Mouse (Mus musculus) spleen, adult 2 months (tissue): ENCODE results near the gene Obox7. TPM values are rescaled to one million over a fixed set of nuclear protein-coding genes. Genes with fewer than 3 reads are reported as not detected.
"Not testable (repeated sequence)": the region's sequence is repeated elsewhere in the genome, so short reads cannot be mapped to it uniquely, and the experiment has no call there.

Experiments used
- DNase-seq, 2 experiments: peaks; one replicate each; pipeline versions ENCODE4 v3.0.0 to v3.0.0-alpha.2; 2012 to 2021; ENCODE audit warnings: low spot score in 2 of 2, low read depth in 1 of 2
- H3K27ac ChIP-seq: fragments of 200-500 bp; 2 replicates; pipeline ENCODE4 v1.5.1; 2012; ENCODE audit warnings: low read length, inconsistent platforms; ENCODE audit not compliant: insufficient read depth
- H3K27me3 ChIP-seq: fragments of 200-500 bp; 2 replicates; pipeline ENCODE4 v1.6.1; 2012; ENCODE audit warnings: mild to moderate bottlenecking, moderate library complexity, low read length, inconsistent platforms; ENCODE audit not compliant: control insufficient read depth, insufficient read depth
- H3K36me3 ChIP-seq: fragments of 200-500 bp; 2 replicates; pipeline ENCODE4 v1.6.1; 2012; ENCODE audit warnings: mild to moderate bottlenecking, low read length, inconsistent platforms; ENCODE audit not compliant: control insufficient read depth, insufficient read depth
- H3K4me1 ChIP-seq: fragments of 200-500 bp; 2 replicates; pipeline ENCODE4 v1.6.1; 2011; ENCODE audit warnings: inconsistent platforms; ENCODE audit not compliant: control insufficient read depth, insufficient read depth, insufficient read length
- H3K4me3 ChIP-seq: fragments of 200-500 bp; 2 replicates; pipeline ENCODE4 v1.5.1; 2011; ENCODE audit warnings: mild to moderate bottlenecking, inconsistent platforms; ENCODE audit not compliant: insufficient read depth, insufficient read length; ENCODE audit errors: extremely low read depth
- WGBS: fragments of 180-500 bp; shearing (Covaris S2); methylation state at CpG from one replicate; pipeline ENCODE4 v1.1.7; 2018; 5-methylcytosine and 5-hydroxymethylcytosine counted together
- polyA plus RNA-seq: library from polyadenylated mRNA; depleted of rRNA; stranded (reverse); fragments of >200 nt; gene quantifications from 2 replicates; pipeline ENCODE4 v1.2.3, GENCODE M21; 2012; rRNA removed

The Obox7 gene
- not detected in 2 replicates for polyA plus RNA-seq

- not testable (repeated sequence) for DNase-seq, H3K27ac ChIP-seq
- 83% methylated on average over 1 of the region's 1 CpGs for WGBS
Measured at GRCm38 (mm10) chr7:14659196-14659595, at the start of gene Obox7. Obox7 (plus strand) TSS chr7:14659496.

GRCm38 (mm10) chr7:14622556-14623542, 36.4 kb upstream of the Obox7 start:
- DNase-seq, H3K4me1 ChIP-seq, H3K27me3 ChIP-seq, H3K36me3 ChIP-seq, H3K4me3 ChIP-seq, H3K27ac ChIP-seq: not testable (repeated sequence)
- WGBS: 11% methylated on average over 93 of the region's 132 CpGs

More at GRCm38 (mm10) chr7:14659196-14659595, at the start of gene Obox7:
- not testable (repeated sequence) for H3K4me1 ChIP-seq, H3K27me3 ChIP-seq, H3K36me3 ChIP-seq, H3K4me3 ChIP-seq

Other genes with a start within 250 kb of the Obox7 start
- not detected in 2 replicates for gene Sult2a8, start 212.7 kb upstream of the Obox7 start, polyA plus RNA-seq
- gene Sult2a7, start 165.3 kb upstream of the Obox7 start, polyA plus RNA-seq: not detected in 2 replicates
- gene Vmn1r90, start 96.0 kb upstream of the Obox7 start, polyA plus RNA-seq: not detected in 2 replicates